Mouse (Mus musculus) bone marrow macrophage, adult 2 months (primary cell): ENCODE data around the gene Chd5.

Source experiments
- CTCF ChIP-seq: IDR thresholded peaks from 2 replicates; pipeline ENCODE4 v1.5.1; 2012; ENCODE audit warnings: low read depth, mild to moderate bottlenecking, low read length, moderate library complexity
- POLR2A ChIP-seq: IDR thresholded peaks from 2 replicates; pipeline ENCODE4 v1.6.1; 2012; ENCODE audit warnings: mild to moderate bottlenecking, low read depth, low read length, borderline replicate concordance

DNA sequence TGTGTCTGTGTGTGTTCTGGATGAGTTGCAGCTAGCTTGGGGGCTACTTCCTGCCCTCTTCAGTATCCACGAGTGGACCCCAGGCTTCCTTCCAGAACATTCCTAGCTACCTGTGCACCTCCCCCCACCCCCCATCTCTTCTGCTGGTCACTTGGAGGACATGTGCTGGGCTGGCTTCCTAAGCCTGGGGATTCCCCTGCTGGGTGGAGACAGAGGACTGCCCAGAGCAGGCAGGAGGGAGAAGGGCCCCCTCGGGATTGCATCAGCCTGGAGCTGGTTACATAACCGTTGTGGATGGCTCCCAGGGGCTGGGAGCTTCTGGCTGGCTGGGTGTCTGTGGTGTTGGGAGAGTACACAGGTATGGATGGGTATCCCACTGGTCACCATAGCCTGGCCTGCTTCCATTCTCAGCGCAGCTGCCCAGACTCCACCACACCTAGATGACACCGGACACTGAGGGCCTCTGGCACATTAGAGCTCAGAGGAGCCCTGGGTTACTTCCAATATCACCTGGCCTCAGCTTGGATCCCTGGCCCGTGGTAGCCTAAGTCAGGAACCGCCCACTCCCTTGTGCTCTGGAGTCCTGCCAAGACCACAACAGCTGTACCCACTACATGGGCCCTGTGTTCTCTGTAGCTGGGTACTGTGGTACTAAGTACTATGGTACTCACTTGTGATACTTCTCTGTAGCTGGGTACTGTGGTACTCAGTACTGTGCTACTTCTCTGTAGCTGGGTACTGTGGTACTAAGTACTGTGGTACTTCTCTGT is 6.9 kb downstream of the Chd5 start:
- TF ChIP-seq POLR2A (no peak), CTCF (no peak)
